Mouse (Mus musculus): ENCODE results near the gene Fam50b. TPM values are rescaled to one million over a fixed set of nuclear protein-coding genes. Genes with fewer than 3 reads are reported as not detected.

Fam50b gene
- not detected in 2 replicates for polyA plus RNA-seq (2015; fragmentation: Nextera tagmentation; extraction: Ambion mirVana)

DNA sequence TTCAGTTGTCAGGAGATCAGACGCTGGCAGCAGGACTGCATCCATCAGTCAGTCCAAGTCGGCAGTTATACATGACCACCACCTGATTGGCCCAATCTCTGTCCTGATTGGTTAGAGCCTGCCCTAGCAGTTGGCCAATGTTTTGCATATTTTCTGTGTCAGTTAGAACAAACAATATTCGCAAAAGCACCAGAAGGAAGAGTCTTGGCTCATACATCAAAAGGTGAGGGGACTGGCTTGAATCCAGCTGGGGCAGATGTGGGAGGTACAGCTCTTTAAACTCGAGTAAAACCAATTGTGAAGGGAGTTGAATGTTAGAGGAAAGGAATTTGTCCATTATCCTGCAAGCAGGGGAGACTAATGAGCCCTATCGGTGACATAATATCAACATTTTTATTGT is at the start of gene Fam50b:
TSS of gene Fam50b (plus strand) at position 165 of the 400 bp plus-strand sequence.

Other genes with a start within 250 kb of the Fam50b start
- gene Pxdc1, start 81.4 kb upstream of the Fam50b start, polyA plus RNA-seq (2015; fragmentation: Nextera tagmentation; extraction: Ambion mirVana): 12.4 and 16.5 TPM in 2 replicates
- 32.1 and 32.3 TPM in 2 replicates for gene Prpf4b, start 140.5 kb downstream of the Fam50b start, polyA plus RNA-seq (2015; fragmentation: Nextera tagmentation; extraction: Ambion mirVana)
- gene Fam217a, start 189.5 kb downstream of the Fam50b start, polyA plus RNA-seq (2015; fragmentation: Nextera tagmentation; extraction: Ambion mirVana): 0.50 and 0.69 TPM in 2 replicates
- not detected in 2 replicates for gene 4933417A18Rik, start 189.6 kb downstream of the Fam50b start, polyA plus RNA-seq (2015; fragmentation: Nextera tagmentation; extraction: Ambion mirVana)
- gene Eci3, start 229.0 kb downstream of the Fam50b start, polyA plus RNA-seq (2015; fragmentation: Nextera tagmentation; extraction: Ambion mirVana): 0.33 and 0.73 TPM in 2 replicates